Mouse (Mus musculus): ENCODE measurements around the gene Lnx2.

DNA sequence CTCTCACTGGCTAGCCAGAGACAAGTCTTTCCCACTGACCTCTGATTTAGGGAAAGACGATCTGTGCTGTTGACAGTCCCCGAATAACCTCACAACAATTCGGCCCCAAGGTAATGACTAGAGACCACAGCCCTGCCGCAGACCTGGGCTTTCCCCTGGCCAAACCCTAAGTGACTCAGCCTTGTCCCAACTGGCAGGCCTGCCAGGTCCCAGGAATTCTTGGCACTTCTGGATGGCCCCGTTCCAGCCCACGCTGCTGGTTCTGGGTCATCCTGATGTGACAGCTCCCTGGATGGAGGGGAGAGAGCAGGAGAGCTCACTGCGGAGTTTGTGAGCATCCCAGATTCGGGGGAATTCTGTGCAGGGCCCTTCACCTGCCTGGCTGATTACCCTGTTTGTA is 82.9 kb downstream of the Lnx2 start:
- TF ChIP-seq ZNF384 (IDR thresholded peaks at IDR 0.05; ENCODE audit: low read depth, low read length) = no peak
- TF ChIP-seq MAFK (IDR thresholded peaks at IDR 0.05; ENCODE audit: insufficient read depth, low read depth, low read length) = no peak
- TF ChIP-seq ZC3H11A (IDR thresholded peaks at IDR 0.05; ENCODE audit: borderline replicate concordance, low read depth, low read length) = no peak
- TF ChIP-seq HCFC1 (IDR thresholded peaks at IDR 0.05; ENCODE audit: borderline replicate concordance, insufficient read depth, low read length) = no peak
- no peak for TF ChIP-seq CHD2 (IDR thresholded peaks at IDR 0.05; ENCODE audit: low read depth, low read length)

Measured in ES-E14 (cell line).